Mouse (Mus musculus) heart, postnatal 36 days (tissue): ENCODE measurements around the gene Nphp3. TPM values are rescaled to one million over a fixed set of nuclear protein-coding genes. Genes with fewer than 3 reads are reported as not detected.
A peak's percentile ranks its signal among the peaks of the same experiment; 100 is the strongest.

Experiments
- DNase-seq, 2 experiments: peaks; one replicate each; pipeline ENCODE4 v3.0.0; 2021 to 2022
- intact Hi-C: fragments of 180-260 bp; cut with DNase I; formaldehyde crosslinking; loops from one replicate; pipeline ENCODE4 v1.15.1; 2025
- total RNA-seq, 2 experiments: library from RNA; stranded (reverse); gene quantifications; 2 replicates each; pipeline ENCODE4 v1.2.3; 2021

Gene Nphp3
- total RNA-seq, 2 experiments from 2014 or later: 1.6 to 2.7 TPM

GRCm38 (mm10) chr9:104062430-104063243 lies 60.3 kb downstream of the Nphp3 start, which contains the start of gene Uba5:
TSS of gene Uba5 (minus strand) at chr9:104063134.
- no peak for DNase-seq
- intact Hi-C loops: loop anchor here (1.0 to 5.0 kb wide), 2 partner anchors 60 to 200 kb away; partner anchors contain the start of genes Dnajc13 and Nphp3

GRCm38 (mm10) chr9:104063244-104063961 lies 61.1 kb downstream of the Nphp3 start, which contains the start of gene Acad11:
TSS of gene Acad11 (plus strand) at chr9:104063377.
- peak; percentile 87 to 93 for DNase-seq
- intact Hi-C loops: loop anchor here (1.0 to 5.0 kb wide), 2 partner anchors 61 to 199 kb away; partner anchors contain the start of genes Dnajc13 and Nphp3

GRCm38 (mm10) chr9:104064571-104064970 lies 62.2 kb downstream of the Nphp3 start:
- intact Hi-C loops: loop anchor here (5.0 kb wide), 1 partner anchor 198 kb away; the partner anchor contains the start of gene Dnajc13
- no peak for DNase-seq

GRCm38 (mm10) chr9:104070241-104070640 lies 67.9 kb downstream of the Nphp3 start:
- intact Hi-C loops: no loop called here
- no peak for DNase-seq

GRCm38 (mm10) chr9:104070863-104071604 lies 68.7 kb downstream of the Nphp3 start:
- intact Hi-C loops: no loop called here
- DNase-seq: no peak

GRCm38 (mm10) chr9:104075808-104076207 lies 73.5 kb downstream of the Nphp3 start:
- intact Hi-C loops: no loop called here
- no peak for DNase-seq

- intact Hi-C loops: no loop called here
- no peak for DNase-seq
Measured at GRCm38 (mm10) chr9:104078780-104079179, 76.4 kb downstream of the Nphp3 start.

GRCm38 (mm10) chr9:104079379-104079778 lies 77.0 kb downstream of the Nphp3 start:
- intact Hi-C loops: no loop called here
- peak in 1 of 2 experiments; percentile 47 for DNase-seq

GRCm38 (mm10) chr9:104080038-104080437 lies 77.7 kb downstream of the Nphp3 start:
- intact Hi-C loops: no loop called here
- DNase-seq: no peak

- intact Hi-C loops: no loop called here
- no peak for DNase-seq
Measured at GRCm38 (mm10) chr9:104085730-104086429, 83.5 kb downstream of the Nphp3 start.

GRCm38 (mm10) chr9:104088555-104088954 lies 86.2 kb downstream of the Nphp3 start:
- intact Hi-C loops: no loop called here
- peak; percentile 42 to 44 for DNase-seq

- intact Hi-C loops: no loop called here
- no peak for DNase-seq
Measured at GRCm38 (mm10) chr9:104092945-104093344, 90.6 kb downstream of the Nphp3 start.

Other genes starting within 250 kb of the Nphp3 start
- 1 to 10 TPM; 3.7 to 5.7 TPM for gene Tmem108, start 240.7 kb upstream of the Nphp3 start, total RNA-seq
- gene Gm28305, start 38.1 kb downstream of the Nphp3 start, total RNA-seq: not detected
- gene Uba5, start 60.6 kb downstream of the Nphp3 start, total RNA-seq: 10 to 100 TPM; 15.6 to 17.4 TPM
- gene Acad11, start 60.8 kb downstream of the Nphp3 start, total RNA-seq: 100 to 1,000 TPM in 1 of 2 experiments, 10 to 100 TPM in 1; 98.0 to 105 TPM
- gene Ackr4, start 124.4 kb downstream of the Nphp3 start, total RNA-seq: 1 to 10 TPM; 3.8 to 4.7 TPM